Mouse (Mus musculus) mesoderm, embryonic 11.5 days (tissue): ENCODE results near the gene Traf3.

ENCODE experiments used
- DNase-seq: peaks from one replicate; pipeline ENCODE4 v3.0.0-alpha.2; 2012; ENCODE audit warnings: low read depth, low spot score

The Traf3 gene

DNA sequence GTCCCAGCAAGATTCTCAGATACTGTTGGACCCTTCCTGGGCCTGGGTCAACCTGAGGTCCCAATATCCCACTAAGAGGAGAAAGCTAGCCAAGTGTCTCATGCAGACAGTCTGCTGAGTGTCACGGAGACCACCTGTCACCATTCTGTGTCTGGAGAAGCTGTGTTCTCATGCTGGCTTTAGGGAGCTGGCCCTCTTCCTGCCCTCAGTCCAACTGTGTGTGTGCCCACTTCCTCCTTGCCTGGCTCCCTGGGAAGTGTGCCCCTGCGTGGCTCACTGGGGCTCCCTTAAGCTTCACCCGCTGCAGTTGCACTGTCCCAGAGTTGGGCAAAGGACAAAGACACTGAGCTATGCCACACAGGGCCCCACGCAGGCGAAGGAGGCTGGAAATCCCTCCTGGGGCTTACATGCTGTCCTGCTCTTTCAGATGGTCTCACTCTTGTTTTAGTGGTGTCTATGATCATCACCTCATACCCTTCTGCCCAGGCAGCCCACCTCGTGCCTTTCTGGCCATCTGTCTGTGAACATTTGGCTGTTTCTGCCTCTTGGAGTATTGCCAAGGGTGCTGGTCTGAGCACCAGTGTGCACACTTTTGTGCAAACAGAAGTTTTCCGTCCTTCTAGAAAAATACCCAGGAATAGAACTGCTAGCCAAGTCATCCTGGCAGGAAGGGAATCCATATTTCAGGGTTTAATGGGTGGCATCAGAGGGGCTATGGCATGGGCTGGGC is 13.0 kb upstream of the Traf3 start:
- DNase-seq, result no peak

DNA sequence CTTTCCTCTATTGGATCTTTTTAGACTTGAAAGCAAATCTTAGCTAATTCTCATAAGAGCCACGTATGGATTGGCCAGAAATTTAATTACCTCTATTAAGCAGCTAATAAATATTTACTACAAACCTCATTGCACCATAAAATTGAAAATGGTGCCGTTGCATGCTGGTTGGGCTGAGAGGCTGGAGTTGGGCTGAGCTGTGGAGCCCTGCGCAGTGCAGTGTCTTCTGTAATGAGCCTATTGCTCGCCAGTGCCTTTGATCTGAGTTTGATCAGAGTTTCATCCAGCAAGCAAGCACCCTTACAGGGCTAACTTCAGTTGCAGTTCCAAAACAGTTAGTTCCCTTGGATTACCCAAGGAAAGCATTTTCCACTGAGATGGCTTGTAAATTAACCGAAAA is 12.2 kb upstream of the Traf3 start:
- DNase-seq, result no peak

- DNase-seq, result no peak
Measured at GRCm38 (mm10) chr12:111154641-111155040, 11.5 kb upstream of the Traf3 start.

- DNase-seq, result no peak
Measured at GRCm38 (mm10) chr12:111155756-111156155, 10.4 kb upstream of the Traf3 start.

GRCm38 (mm10) chr12:111159659-111160428 is 6.3 kb upstream of the Traf3 start:
- no peak for DNase-seq

GRCm38 (mm10) chr12:111160871-111161270 is 5.3 kb upstream of the Traf3 start:
- DNase-seq, result no peak

DNA sequence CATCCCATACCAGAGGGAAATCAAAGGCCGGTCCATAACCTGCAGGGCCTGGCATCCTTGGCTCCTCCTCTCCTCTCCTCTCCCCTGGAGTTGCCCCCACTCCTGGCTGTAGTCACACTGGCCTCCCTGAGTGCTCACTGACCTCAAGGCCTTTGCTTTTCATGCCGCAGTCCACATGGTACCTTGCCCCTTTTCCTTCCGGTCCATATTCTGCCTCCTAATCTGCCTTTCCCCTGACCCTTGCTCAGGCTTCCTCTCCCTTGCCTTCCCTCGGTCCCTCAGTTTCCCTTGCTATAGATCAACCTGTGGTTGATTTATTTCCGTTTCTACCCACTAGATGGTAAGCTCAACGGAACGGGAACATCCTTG is 4.2 kb upstream of the Traf3 start:
- DNase-seq, result no peak

DNA sequence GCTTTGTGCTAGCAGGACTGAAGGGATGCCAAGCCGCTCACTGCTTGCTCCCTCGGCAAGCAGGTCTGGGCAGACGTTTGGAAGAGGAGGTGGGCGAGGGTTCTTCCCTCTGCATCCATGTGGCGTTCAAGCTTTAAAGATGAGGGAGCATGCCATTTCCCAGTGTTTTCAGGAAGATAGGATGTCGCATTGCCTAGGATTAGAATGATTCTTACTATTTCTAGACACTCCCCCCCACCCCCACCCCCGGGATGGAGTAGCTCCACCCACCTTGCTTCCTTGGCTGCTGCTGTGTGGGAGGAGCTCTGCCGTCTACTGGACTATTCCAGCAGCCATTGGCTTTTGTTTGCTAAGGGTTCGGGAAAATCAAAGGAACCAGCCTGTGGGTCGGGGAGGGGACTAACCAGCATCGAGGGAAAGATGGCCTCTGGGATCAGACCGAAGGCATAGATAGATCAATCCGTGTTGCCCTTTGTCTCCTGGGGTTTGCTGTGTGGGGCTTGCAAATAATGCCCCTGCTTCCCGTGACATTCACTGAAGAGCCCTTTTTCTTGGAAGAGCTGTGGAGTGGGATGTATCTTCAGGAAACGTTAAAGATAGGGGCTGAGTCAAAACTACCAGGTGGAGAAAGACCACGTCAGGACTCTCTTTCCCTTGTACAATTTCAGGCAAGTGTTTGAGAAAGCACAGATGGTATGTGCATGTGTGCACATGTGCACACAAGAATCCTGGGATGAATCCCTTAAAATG is 3.7 kb upstream of the Traf3 start:
- peak; percentile 78 for DNase-seq

DNA sequence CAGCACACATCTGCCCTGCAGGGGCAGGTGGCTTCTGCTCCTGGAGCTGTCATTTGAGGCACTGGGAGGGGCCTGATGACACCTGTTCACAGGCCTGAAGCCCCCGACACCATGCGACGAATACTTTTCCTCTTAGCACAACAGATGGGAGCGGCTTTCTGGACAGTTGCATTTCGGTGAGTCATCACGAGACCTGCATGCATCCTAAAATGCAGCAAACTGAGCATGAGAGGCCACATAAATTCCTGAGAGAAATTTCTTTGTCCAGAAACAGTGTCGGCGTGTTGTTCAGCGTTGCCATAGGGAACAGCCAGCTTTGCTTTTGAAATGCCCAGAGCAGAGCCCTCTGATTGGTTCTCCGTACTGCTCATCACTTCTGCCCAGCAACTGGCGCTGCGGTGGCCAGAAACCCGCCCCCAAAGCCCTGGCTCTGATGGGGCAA is 1.8 kb upstream of the Traf3 start:
- peak; percentile 96 for DNase-seq

DNA sequence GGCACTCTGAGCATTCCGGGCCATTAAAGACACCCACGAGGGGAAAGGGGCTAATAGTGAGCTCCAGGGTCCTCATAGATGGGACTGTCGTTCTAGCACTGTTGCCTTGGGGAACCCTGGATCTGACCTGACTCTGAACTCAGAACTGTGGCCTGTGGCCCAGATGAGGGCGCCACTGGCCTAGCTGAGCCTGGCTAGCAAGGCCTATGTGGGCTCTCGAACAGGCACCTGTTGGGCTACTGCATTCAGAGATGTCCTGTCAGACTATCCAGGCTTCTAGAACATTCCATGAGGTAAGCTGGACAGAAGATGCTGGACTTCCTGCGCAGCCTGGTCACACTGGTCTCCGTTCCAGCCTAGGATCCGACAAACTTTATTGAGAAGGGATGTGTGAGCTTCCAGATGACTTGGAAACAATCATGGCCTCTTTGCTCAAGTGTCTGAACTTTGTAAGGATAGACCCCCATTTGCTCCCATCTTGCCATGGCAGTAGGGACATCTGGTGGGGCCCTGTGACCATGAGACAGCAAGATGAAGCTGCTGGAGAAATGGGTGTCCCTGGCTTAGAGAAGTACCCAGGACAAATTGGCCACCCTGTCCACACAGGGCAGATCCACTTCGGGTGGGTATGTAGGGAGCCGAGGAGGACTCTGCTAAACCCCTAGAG is 891 bp upstream of the Traf3 start:
- peak; percentile 51 for DNase-seq

- no peak for DNase-seq
Measured at GRCm38 (mm10) chr12:111166681-111167289, 615 bp downstream of the Traf3 start.

- DNase-seq, result no peak
Measured at GRCm38 (mm10) chr12:111168891-111169290, 2.7 kb downstream of the Traf3 start.

DNA sequence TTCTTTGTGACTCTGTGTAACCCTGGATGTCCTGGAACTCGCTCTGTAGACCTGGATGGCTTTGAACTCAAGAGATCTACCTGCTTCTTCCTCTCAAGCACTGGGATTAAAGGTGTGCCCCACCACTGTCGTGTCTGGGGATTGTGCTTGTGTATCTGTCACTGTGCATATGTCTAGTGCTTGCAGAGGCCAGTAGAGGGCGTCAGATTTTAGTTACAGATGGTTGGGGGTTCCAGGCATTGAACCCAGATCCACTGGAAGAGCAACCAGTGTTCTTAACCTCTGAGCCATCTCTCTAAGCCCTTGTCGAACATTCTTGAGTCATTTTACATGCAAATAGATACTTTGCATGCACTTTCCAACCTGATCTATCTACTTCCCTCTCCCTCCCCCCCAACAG is 12.6 kb downstream of the Traf3 start:
- no peak for DNase-seq

GRCm38 (mm10) chr12:111181848-111182247 is 15.7 kb downstream of the Traf3 start:
- no peak for DNase-seq

DNA sequence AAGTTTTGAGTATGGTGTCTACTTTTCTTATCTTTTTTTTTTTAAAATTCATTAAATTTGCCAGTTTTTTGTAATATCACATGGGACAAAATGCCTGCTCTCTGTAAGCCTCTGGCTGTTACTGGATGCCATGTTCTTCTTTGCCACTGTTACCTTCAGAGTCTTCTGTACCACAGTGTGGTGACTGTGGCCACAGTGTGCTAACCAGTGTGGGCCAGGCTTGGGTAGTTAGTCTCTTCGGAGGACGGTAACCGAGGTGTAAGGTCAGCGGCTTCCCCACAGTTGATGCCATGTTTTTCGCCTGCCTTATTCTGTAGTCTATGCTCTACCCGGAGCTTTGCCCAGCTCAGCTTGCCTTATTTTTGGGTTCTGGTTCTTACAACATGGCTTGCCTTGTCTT is 16.2 kb downstream of the Traf3 start:
- no peak for DNase-seq

DNA sequence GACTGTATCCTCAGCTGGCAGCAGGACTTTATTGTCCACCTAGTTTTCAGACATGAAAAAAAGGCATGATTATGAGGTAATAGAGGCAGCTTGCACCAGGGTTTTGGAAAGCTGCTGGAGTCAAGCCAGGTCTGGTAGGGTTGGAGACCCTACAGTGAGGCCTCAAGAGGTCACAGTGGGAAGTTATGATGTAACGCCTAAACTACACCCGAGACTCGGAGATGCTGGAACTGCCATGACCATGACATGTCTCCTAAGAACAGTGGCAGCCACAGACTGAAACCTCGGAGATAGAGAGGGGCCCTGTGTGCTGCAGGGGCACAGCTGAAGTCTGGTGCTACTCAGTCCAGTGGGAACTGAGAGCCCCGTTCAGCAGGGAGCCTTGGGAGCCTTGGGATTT is 18.3 kb downstream of the Traf3 start, which contains the start of gene 4930595D18Rik:
TSS of gene 4930595D18Rik (minus strand) at position 16 of the 400 bp plus-strand sequence.
- DNase-seq, result no peak

GRCm38 (mm10) chr12:111186986-111187385 is 20.8 kb downstream of the Traf3 start:
- DNase-seq, result no peak

DNA sequence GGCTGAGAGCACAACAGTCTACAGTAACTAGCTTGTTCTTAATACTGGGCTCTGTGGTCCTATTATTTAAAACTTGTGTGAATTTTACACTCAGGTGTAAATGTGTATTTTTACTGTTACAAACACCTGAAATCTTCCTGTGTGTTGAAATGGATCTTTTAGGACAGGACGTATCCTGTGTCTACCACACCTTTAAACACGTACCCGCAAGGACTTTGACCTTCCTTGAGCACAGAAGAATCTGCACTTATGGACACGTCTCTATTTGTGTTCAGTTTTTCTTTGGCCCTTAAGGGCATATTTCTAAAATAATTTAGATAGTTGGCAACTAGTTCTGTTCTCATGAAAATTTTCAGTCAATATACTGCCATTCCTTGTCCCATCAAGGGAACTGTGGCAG is 22.1 kb downstream of the Traf3 start:
- no peak for DNase-seq

DNA sequence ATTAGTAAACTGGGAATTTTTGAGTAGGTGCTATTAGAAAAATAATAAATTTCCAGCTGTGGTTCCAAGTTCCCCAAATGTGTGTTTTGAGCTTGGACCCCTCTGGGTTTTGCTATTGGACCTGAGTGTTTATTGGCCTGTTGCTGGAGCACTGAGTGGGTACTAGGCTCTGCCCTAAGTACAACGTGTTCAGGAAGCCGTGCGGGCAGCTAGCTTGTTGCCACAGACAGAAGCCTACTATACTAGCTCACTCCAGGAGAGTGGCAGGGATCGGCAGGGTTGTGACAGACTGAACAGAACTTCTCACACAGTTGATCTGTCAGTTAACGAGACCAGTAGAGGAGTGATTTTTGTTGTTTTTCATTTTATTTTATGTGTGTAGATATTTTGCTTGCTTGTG is 24.2 kb downstream of the Traf3 start:
- no peak for DNase-seq

- DNase-seq, result no peak
Measured at GRCm38 (mm10) chr12:111190891-111191290, 24.7 kb downstream of the Traf3 start.

- DNase-seq, result no peak
Measured at GRCm38 (mm10) chr12:111192777-111193176, 26.6 kb downstream of the Traf3 start.
